Mouse (Mus musculus): Measurements from ENCODE around the gene Olfr618. TPM values are rescaled to one million over a fixed set of nuclear protein-coding genes. Genes with fewer than 3 reads are reported as not detected.
"Not testable (repeated sequence)": the region's sequence is repeated elsewhere in the genome, so short reads cannot be mapped to it uniquely, and the experiment has no call there.

The Olfr618 gene
- not detected in 2 replicates for total RNA-seq (2015)
- not detected in 2 replicates for total RNA-seq (2017)

GRCm38 (mm10) chr7:103589803-103590202, at the start of gene Olfr618:
Olfr618 (plus strand) TSS chr7:103590103.
- ATAC-seq (ENCODE audit: poor library complexity, severe bottlenecking) = no peak

- not testable (repeated sequence) for ATAC-seq (ENCODE audit: poor library complexity, severe bottlenecking)
These were observed 47.3 kb upstream of the Olfr618 start, which contains the start of gene Olfr612 for GRCm38 (mm10) chr7:103542617-103543016. Olfr612 (minus strand) TSS chr7:103542717.

GRCm38 (mm10) chr7:103547774-103548173, 42.1 kb upstream of the Olfr618 start, which contains the start of gene Olfr613:
Olfr613 (plus strand) TSS chr7:103548074.
- ATAC-seq (ENCODE audit: poor library complexity, severe bottlenecking) = no peak

- no peak for ATAC-seq (ENCODE audit: poor library complexity, severe bottlenecking)
These were observed 34.1 kb upstream of the Olfr618 start, which contains the start of gene Olfr615 for GRCm38 (mm10) chr7:103555779-103556178. Olfr615 (plus strand) TSS chr7:103556079.

- ATAC-seq (ENCODE audit: poor library complexity, severe bottlenecking) = no peak
These were observed 20.9 kb upstream of the Olfr618 start, which contains the start of gene Olfr616 for GRCm38 (mm10) chr7:103569043-103569442. Olfr616 (minus strand) TSS chr7:103569143.

GRCm38 (mm10) chr7:103572761-103573160, 17.1 kb upstream of the Olfr618 start, which contains the start of gene Olfr617:
Olfr617 (plus strand) TSS chr7:103573061.
- no peak for ATAC-seq (ENCODE audit: poor library complexity, severe bottlenecking)

GRCm38 (mm10) chr7:103600275-103600674, 10.4 kb downstream of the Olfr618 start, which contains the start of gene Olfr619:
Olfr619 (plus strand) TSS chr7:103600575.
- ATAC-seq (ENCODE audit: poor library complexity, severe bottlenecking) = no peak

- ATAC-seq (ENCODE audit: poor library complexity, severe bottlenecking) = no peak
These were observed 17.5 kb downstream of the Olfr618 start for GRCm38 (mm10) chr7:103607425-103607824.

- no peak for ATAC-seq (ENCODE audit: poor library complexity, severe bottlenecking)
These were observed 22.5 kb downstream of the Olfr618 start, which contains the start of gene Olfr620 for GRCm38 (mm10) chr7:103612434-103612833. Olfr620 (minus strand) TSS chr7:103612534.

- ATAC-seq (ENCODE audit: poor library complexity, severe bottlenecking) = no peak
These were observed 46.9 kb downstream of the Olfr618 start for GRCm38 (mm10) chr7:103636795-103637194.

- no peak for ATAC-seq (ENCODE audit: poor library complexity, severe bottlenecking)
These were observed 52.7 kb downstream of the Olfr618 start, which contains the start of gene Olfr622 for GRCm38 (mm10) chr7:103642602-103643001. Olfr622 (minus strand) TSS chr7:103642702.

GRCm38 (mm10) chr7:103644070-103644469, 54.2 kb downstream of the Olfr618 start:
- no peak for ATAC-seq (ENCODE audit: poor library complexity, severe bottlenecking)

Other genes with a start within 250 kb of the Olfr618 start
Only the 30 nearest of the 31 such genes appear.
- gene Olfr601, start 227.4 kb upstream of the Olfr618 start, total RNA-seq (2015) = not detected in 2 replicates
- gene Olfr601, start 227.4 kb upstream of the Olfr618 start, total RNA-seq (2017) = not detected in 2 replicates
- gene Olfr603, start 203.9 kb upstream of the Olfr618 start, total RNA-seq (2015) = not detected in 2 replicates
- gene Olfr603, start 203.9 kb upstream of the Olfr618 start, total RNA-seq (2017) = not detected in 2 replicates
- not detected in 2 replicates for gene Usp17lc, start 175.0 kb upstream of the Olfr618 start, total RNA-seq (2015)
- not detected in 2 replicates for gene Usp17lc, start 175.0 kb upstream of the Olfr618 start, total RNA-seq (2017)
- not detected in 2 replicates for gene Olfr605, start 144.7 kb upstream of the Olfr618 start, total RNA-seq (2015)
- not detected in 2 replicates for gene Olfr605, start 144.7 kb upstream of the Olfr618 start, total RNA-seq (2017)
- not detected in 2 replicates for gene Olfr606, start 141.1 kb upstream of the Olfr618 start, total RNA-seq (2015)
- gene Olfr606, start 141.1 kb upstream of the Olfr618 start, total RNA-seq (2017) = not detected in 2 replicates
- gene Olfr607, start 126.0 kb upstream of the Olfr618 start, total RNA-seq (2015) = not detected in 2 replicates
- not detected in 2 replicates for gene Olfr607, start 126.0 kb upstream of the Olfr618 start, total RNA-seq (2017)
- gene Olfr608, start 120.2 kb upstream of the Olfr618 start, total RNA-seq (2015) = not detected in 2 replicates
- not detected in 2 replicates for gene Olfr608, start 120.2 kb upstream of the Olfr618 start, total RNA-seq (2017)
- gene Olfr609, start 92.0 kb upstream of the Olfr618 start, total RNA-seq (2015) = not detected in 2 replicates
- not detected in 2 replicates for gene Olfr609, start 92.0 kb upstream of the Olfr618 start, total RNA-seq (2017)
- not detected in 2 replicates for gene Olfr610, start 78.0 kb upstream of the Olfr618 start, total RNA-seq (2015)
- gene Olfr610, start 78.0 kb upstream of the Olfr618 start, total RNA-seq (2017) = not detected in 2 replicates
- not detected in 2 replicates for gene Olfr611, start 69.3 kb upstream of the Olfr618 start, total RNA-seq (2015)
- not detected in 2 replicates for gene Olfr611, start 69.3 kb upstream of the Olfr618 start, total RNA-seq (2017)
- gene Olfr612, start 47.4 kb upstream of the Olfr618 start, total RNA-seq (2015) = not detected in 2 replicates
- not detected in 2 replicates for gene Olfr612, start 47.4 kb upstream of the Olfr618 start, total RNA-seq (2017)
- not detected in 2 replicates for gene Olfr613, start 42.0 kb upstream of the Olfr618 start, total RNA-seq (2015)
- not detected in 2 replicates for gene Olfr613, start 42.0 kb upstream of the Olfr618 start, total RNA-seq (2017)
- not detected in 2 replicates for gene Olfr615, start 34.0 kb upstream of the Olfr618 start, total RNA-seq (2015)
- not detected in 2 replicates for gene Olfr615, start 34.0 kb upstream of the Olfr618 start, total RNA-seq (2017)
- gene Olfr616, start 21.0 kb upstream of the Olfr618 start, total RNA-seq (2015) = not detected in 2 replicates
- not detected in 2 replicates for gene Olfr616, start 21.0 kb upstream of the Olfr618 start, total RNA-seq (2017)
- not detected in 2 replicates for gene Olfr617, start 17.0 kb upstream of the Olfr618 start, total RNA-seq (2015)
- not detected in 2 replicates for gene Olfr617, start 17.0 kb upstream of the Olfr618 start, total RNA-seq (2017)
- not detected in 2 replicates for gene Olfr619, start 10.5 kb downstream of the Olfr618 start, total RNA-seq (2015)
- not detected in 2 replicates for gene Olfr619, start 10.5 kb downstream of the Olfr618 start, total RNA-seq (2017)
- not detected in 2 replicates for gene Olfr620, start 22.4 kb downstream of the Olfr618 start, total RNA-seq (2015)
- gene Olfr620, start 22.4 kb downstream of the Olfr618 start, total RNA-seq (2017) = not detected in 2 replicates
- not detected in 2 replicates for gene Olfr622, start 52.6 kb downstream of the Olfr618 start, total RNA-seq (2015)
- not detected in 2 replicates for gene Olfr622, start 52.6 kb downstream of the Olfr618 start, total RNA-seq (2017)
- gene Olfr623, start 73.6 kb downstream of the Olfr618 start, total RNA-seq (2015) = not detected in 2 replicates
- not detected in 2 replicates for gene Olfr623, start 73.6 kb downstream of the Olfr618 start, total RNA-seq (2017)
- 0.05 TPM in 1 of 2 replicates, not detected in the other for gene Olfr624, start 81.1 kb downstream of the Olfr618 start, total RNA-seq (2015)
- 0.15 TPM in 1 of 2 replicates, not detected in the other for gene Olfr624, start 81.1 kb downstream of the Olfr618 start, total RNA-seq (2017)
- gene Olfr625-ps1, start 92.6 kb downstream of the Olfr618 start, total RNA-seq (2015) = not detected in 2 replicates
- not detected in 2 replicates for gene Olfr625-ps1, start 92.6 kb downstream of the Olfr618 start, total RNA-seq (2017)
- not detected in 2 replicates for gene Olfr243, start 124.6 kb downstream of the Olfr618 start, total RNA-seq (2015)
- not detected in 2 replicates for gene Olfr243, start 124.6 kb downstream of the Olfr618 start, total RNA-seq (2017)
- gene Olfr628, start 140.3 kb downstream of the Olfr618 start, total RNA-seq (2015) = not detected in 2 replicates
- gene Olfr628, start 140.3 kb downstream of the Olfr618 start, total RNA-seq (2017) = not detected in 2 replicates
- gene Olfr629, start 154.8 kb downstream of the Olfr618 start, total RNA-seq (2015) = not detected in 2 replicates
- not detected in 2 replicates for gene Olfr629, start 154.8 kb downstream of the Olfr618 start, total RNA-seq (2017)
- not detected in 2 replicates for gene Olfr630, start 167.2 kb downstream of the Olfr618 start, total RNA-seq (2015)
- gene Olfr630, start 167.2 kb downstream of the Olfr618 start, total RNA-seq (2017) = not detected in 2 replicates
- not detected in 2 replicates for gene Olfr69, start 181.5 kb downstream of the Olfr618 start, total RNA-seq (2015)
- gene Olfr69, start 181.5 kb downstream of the Olfr618 start, total RNA-seq (2017) = not detected in 2 replicates
- not detected in 2 replicates for gene Olfr68, start 189.6 kb downstream of the Olfr618 start, total RNA-seq (2015)
- not detected in 2 replicates for gene Olfr68, start 189.6 kb downstream of the Olfr618 start, total RNA-seq (2017)
- gene Olfr67, start 201.7 kb downstream of the Olfr618 start, total RNA-seq (2015) = not detected in 2 replicates
- gene Olfr67, start 201.7 kb downstream of the Olfr618 start, total RNA-seq (2017) = not detected in 2 replicates
- gene Hbb-bt, start 223.9 kb downstream of the Olfr618 start, total RNA-seq (2015) = 43.0 and 130 TPM in 2 replicates
- gene Hbb-bt, start 223.9 kb downstream of the Olfr618 start, total RNA-seq (2017) = 14.3 and 23.0 TPM in 2 replicates
- gene Hbb-bs, start 238.0 kb downstream of the Olfr618 start, total RNA-seq (2015) = 106 and 274 TPM in 2 replicates
- gene Hbb-bs, start 238.0 kb downstream of the Olfr618 start, total RNA-seq (2017) = 71.1 and 121 TPM in 2 replicates